Mouse (Mus musculus) lung, postnatal 10 days (tissue): ENCODE measurements around the gene Myl9.

Source experiments
- DNase-seq: peaks from one replicate; pipeline ENCODE4 v3.0.0; 2021

The Myl9 gene

GRCm38 (mm10) chr2:156774738-156775454 is at the start of gene Myl9:
Gene Myl9 (plus strand): TSS chr2:156775420.
- DNase-seq = peak; percentile 82

- peak; percentile 76 for DNase-seq
Measured at GRCm38 (mm10) chr2:156726344-156726743, 48.9 kb upstream of the Myl9 start.

- no peak for DNase-seq
Measured at GRCm38 (mm10) chr2:156726878-156727277, 48.3 kb upstream of the Myl9 start.

- DNase-seq = peak; percentile 52
Measured at GRCm38 (mm10) chr2:156729537-156730469, 45.4 kb upstream of the Myl9 start.

GRCm38 (mm10) chr2:156730501-156730921 is 44.7 kb upstream of the Myl9 start:
- DNase-seq = peak; percentile 48

GRCm38 (mm10) chr2:156731592-156731991 is 43.6 kb upstream of the Myl9 start:
- DNase-seq = no peak

GRCm38 (mm10) chr2:156732109-156732508 is 43.1 kb upstream of the Myl9 start:
- DNase-seq = peak; percentile 85

- no peak for DNase-seq
Measured at GRCm38 (mm10) chr2:156735761-156736335, 39.4 kb upstream of the Myl9 start.

- DNase-seq = no peak
Measured at GRCm38 (mm10) chr2:156736846-156737245, 38.4 kb upstream of the Myl9 start.

- no peak for DNase-seq
Measured at GRCm38 (mm10) chr2:156737976-156738375, 37.2 kb upstream of the Myl9 start.

GRCm38 (mm10) chr2:156741265-156741664 is 34.0 kb upstream of the Myl9 start:
- no peak for DNase-seq

- peak; percentile 69 for DNase-seq
Measured at GRCm38 (mm10) chr2:156741998-156742397, 33.2 kb upstream of the Myl9 start.

GRCm38 (mm10) chr2:156743248-156743647 is 32.0 kb upstream of the Myl9 start:
- DNase-seq = no peak

GRCm38 (mm10) chr2:156744414-156744813 is 30.8 kb upstream of the Myl9 start:
- DNase-seq = no peak

GRCm38 (mm10) chr2:156747315-156747714 is 27.9 kb upstream of the Myl9 start:
- no peak for DNase-seq

GRCm38 (mm10) chr2:156749687-156750086 is 25.5 kb upstream of the Myl9 start:
- DNase-seq = no peak

- no peak for DNase-seq
Measured at GRCm38 (mm10) chr2:156756937-156757336, 18.3 kb upstream of the Myl9 start.

GRCm38 (mm10) chr2:156760843-156761505 is 14.2 kb upstream of the Myl9 start:
- peak; percentile 36 for DNase-seq

GRCm38 (mm10) chr2:156761521-156762278 is 13.5 kb upstream of the Myl9 start:
- no peak for DNase-seq

- peak; percentile 28 for DNase-seq
Measured at GRCm38 (mm10) chr2:156762499-156762898, 12.7 kb upstream of the Myl9 start.

- peak; percentile 93 for DNase-seq
Measured at GRCm38 (mm10) chr2:156763101-156763500, 12.1 kb upstream of the Myl9 start.

- no peak for DNase-seq
Measured at GRCm38 (mm10) chr2:156764022-156764421, 11.2 kb upstream of the Myl9 start.
